Mouse (Mus musculus) left cerebral cortex, postnatal 36 days (tissue): ENCODE results near the gene Dlgap3. TPM values are rescaled to one million over a fixed set of nuclear protein-coding genes. Genes with fewer than 3 reads are reported as not detected.
A peak's percentile ranks its signal among the peaks of the same experiment; 100 is the strongest.

Experiments
- DNase-seq, 2 experiments: peaks; one replicate each; pipeline ENCODE4 v3.0.0; 2021 to 2022; ENCODE audit warnings: low spot score in 2 of 2, mixed read lengths in 1 of 2
- intact Hi-C: fragments of 180-260 bp; cut with DNase I; formaldehyde crosslinking; loops from one replicate; pipeline ENCODE4 v1.15.1; 2025
- total RNA-seq, 2 experiments: library from RNA; stranded (reverse); gene quantifications; 2 replicates each; pipeline ENCODE4 v1.2.3; 2021

Dlgap3 gene
- total RNA-seq, 2 experiments from 2014 or later = 380 to 420 TPM

- DNase-seq = peak in 1 of 2 experiments; percentile 65
- intact Hi-C loops = loop anchor here (2.0 kb wide), 1 partner anchor 64 kb away; no protein-coding TSS in a partner anchor
These were observed 3.6 kb downstream of the Dlgap3 start for GRCm38 (mm10) chr4:127172614-127173013.

DNA sequence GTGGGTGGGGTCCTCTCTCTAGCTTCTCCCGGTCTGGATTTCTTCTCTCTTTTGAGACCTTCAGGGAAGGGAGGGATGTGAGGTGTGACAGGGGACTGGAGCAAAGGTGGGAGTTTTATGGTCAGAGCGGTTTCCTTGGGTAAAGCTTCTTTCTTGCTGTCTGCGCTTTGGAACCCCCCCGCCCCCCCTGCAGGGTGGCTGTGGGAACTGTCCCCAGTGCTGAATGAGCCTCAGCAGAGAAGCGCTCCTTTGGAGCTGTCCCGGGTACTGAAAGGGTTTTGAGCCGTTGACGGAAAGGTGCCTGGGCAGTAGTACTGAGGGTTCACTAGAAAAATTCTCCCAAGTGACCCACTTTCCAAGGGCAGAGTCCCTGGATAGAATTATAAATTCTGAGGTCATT, 4.5 kb downstream of the Dlgap3 start:
- DNase-seq = no peak
- intact Hi-C loops = loop anchor here (2.0 kb wide), 1 partner anchor 63 kb away; no protein-coding TSS in a partner anchor

DNA sequence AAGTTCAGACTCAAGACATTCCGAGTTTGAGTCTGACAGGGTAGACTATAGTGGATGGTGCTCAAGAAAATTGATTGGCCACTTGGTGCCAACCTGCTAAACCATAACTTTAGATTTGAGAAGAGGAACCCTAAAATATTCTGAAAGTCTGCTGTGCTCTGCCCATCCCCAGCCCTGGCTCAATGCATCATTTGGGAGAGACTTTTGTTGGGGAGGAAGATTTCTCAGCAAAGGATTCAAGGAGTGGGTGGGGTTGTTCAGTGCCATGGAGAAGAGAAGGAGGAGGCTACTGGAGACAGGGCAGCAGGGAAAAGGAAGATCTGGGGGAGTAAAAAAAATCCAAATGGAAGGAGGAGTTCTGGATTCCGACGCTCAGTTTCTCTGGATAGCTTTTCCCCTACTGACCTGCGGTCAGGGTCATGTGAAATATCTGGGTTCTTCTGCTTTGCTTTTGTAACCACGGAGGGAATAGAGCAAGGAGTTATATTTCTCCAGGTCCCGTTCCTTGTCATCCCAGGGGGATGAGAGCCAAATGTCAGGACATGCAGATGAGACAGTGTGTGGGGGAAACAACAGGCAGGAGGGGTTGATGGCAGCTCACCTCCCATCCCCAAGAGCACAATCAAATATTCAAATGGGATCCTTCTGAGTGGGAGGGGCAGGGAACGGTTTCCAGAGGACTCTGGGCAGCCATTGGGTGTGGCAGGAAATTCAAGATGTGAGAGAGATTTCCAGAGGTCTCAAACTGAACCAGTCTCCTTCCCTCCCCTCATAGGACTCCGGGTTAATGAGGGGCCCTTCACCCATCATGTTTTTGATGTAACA, 5.3 kb downstream of the Dlgap3 start:
- DNase-seq = no peak
- intact Hi-C loops = loop anchor here (2.0 kb wide), 1 partner anchor 23 kb away; no protein-coding TSS in a partner anchor

DNA sequence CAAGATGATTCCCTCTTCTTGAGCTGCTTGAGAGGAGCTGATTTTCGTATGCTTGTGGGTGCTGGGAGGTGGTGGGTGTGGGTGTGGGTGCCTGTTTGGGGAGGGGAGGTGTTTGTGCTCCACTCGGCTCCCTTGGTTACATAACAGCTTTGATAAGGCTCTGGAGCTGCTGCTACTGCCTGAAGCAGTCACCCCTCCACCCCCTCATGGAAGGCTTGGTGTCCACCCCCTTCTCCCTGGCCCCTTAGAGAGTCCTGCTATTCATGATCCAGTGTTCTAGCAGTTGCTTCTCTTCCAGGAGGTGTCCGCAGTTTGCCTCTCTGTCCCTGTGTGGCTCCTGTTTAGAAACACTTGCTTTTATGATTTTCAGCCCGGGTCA, 5.9 kb downstream of the Dlgap3 start:
- intact Hi-C loops = loop anchor here (2.0 to 5.0 kb wide), 2 partner anchors 22 to 37 kb away; no protein-coding TSS in a partner anchor
- peak; percentile 68 to 78 for DNase-seq

GRCm38 (mm10) chr4:127177961-127178360, 9.0 kb downstream of the Dlgap3 start:
- DNase-seq = no peak
- intact Hi-C loops = loop anchor here (5.0 kb wide), 1 partner anchor 34 kb away; no protein-coding TSS in a partner anchor

DNA sequence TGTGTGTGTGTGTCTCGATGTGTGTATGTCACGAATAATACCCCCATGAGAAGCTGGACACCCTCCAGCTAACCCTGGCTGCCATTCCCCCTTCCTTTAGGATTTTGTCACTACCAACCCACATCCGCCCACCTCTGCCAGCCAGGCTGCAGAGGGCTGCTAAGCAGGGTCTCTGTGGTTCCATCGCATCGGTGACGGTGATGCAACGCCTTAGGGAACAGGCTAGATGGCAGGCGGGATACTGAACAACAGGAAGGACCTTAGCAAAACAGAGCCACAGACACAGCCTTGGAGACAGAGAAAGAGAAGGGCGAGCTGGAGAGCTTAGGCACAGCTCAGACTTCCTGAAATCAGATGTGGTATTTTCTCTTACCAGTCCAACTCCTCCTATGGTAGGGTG, 9.7 kb downstream of the Dlgap3 start:
- intact Hi-C loops = loop anchor here (5.0 kb wide), 1 partner anchor 34 kb away; no protein-coding TSS in a partner anchor
- no peak for DNase-seq

- DNase-seq = peak in 1 of 2 experiments; percentile 81
- intact Hi-C loops = loop anchor here (5.0 kb wide), 1 partner anchor 33 kb away; no protein-coding TSS in a partner anchor
These were observed 10.8 kb downstream of the Dlgap3 start for GRCm38 (mm10) chr4:127179469-127180449.

DNA sequence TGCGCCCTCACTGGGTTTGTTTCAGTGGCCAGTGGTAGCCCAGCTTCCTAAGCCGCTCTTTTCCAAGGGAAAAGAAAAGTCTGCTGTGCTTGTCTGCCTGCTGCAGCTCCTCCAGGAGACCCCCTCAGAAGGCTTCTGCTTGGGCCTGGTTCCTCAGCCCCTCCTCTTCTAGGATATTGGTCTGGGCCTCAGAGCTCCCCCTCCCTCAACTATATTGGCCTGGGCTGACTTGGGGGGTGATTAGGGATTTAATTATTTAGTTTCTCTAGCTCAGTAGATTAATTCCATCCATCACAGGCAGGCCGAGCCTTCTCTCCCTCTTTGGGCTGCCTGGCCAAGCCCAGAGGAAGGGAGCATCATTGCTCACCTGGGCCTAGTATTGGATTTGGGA, 11.4 kb downstream of the Dlgap3 start:
- DNase-seq = no peak
- intact Hi-C loops = no loop called here

- intact Hi-C loops = no loop called here
- DNase-seq = no peak
These were observed 12.0 kb downstream of the Dlgap3 start for GRCm38 (mm10) chr4:127181010-127181409.

GRCm38 (mm10) chr4:127183867-127184266, 14.9 kb downstream of the Dlgap3 start:
- peak in 1 of 2 experiments; percentile 4 for DNase-seq
- intact Hi-C loops = no loop called here

GRCm38 (mm10) chr4:127190921-127191320, 21.9 kb downstream of the Dlgap3 start:
- DNase-seq = no peak
- intact Hi-C loops = no loop called here

GRCm38 (mm10) chr4:127192704-127193103, 23.7 kb downstream of the Dlgap3 start:
- intact Hi-C loops = no loop called here
- no peak for DNase-seq

GRCm38 (mm10) chr4:127193378-127194155, 24.6 kb downstream of the Dlgap3 start:
- no peak for DNase-seq

DNA sequence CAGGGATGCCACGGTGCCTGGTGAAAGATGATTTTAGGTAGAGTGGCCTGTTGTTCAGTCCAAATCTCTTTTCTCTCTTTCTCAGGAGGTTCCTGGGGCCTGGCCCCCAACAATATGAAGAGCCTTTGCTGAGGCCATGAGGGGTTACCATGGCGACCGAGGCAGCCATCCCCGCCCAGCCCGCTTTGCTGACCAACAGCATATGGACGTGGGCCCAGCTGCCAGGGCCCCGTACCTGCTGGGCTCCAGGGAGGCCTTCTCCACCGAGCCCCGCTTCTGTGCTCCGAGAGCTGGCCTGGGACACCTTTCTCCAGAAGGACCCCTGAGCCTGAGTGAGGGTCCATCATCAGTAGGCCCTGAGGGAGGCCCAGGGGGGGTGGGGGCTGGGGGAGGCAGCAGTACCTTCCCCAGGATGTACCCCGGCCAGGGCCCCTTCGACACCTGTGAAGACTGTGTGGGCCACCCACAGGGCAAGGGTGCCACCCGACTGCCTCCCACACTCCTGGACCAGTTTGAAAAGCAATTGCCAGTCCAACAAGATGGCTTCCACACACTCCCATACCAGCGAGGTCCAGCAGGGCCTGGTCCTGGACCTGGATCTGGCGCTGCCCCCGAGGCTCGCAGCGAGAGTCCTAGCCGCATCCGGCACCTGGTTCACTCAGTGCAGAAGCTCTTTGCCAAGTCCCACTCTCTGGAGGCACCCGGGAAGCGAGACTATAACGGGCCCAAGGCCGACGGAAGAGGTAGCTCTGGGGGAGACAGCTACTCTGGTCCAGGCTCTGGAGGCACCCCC, 25.7 kb downstream of the Dlgap3 start:
- intact Hi-C loops = no loop called here
- no peak for DNase-seq

More at GRCm38 (mm10) chr4:127193378-127194155, 24.6 kb downstream of the Dlgap3 start:
- intact Hi-C loops = no loop called here

DNA sequence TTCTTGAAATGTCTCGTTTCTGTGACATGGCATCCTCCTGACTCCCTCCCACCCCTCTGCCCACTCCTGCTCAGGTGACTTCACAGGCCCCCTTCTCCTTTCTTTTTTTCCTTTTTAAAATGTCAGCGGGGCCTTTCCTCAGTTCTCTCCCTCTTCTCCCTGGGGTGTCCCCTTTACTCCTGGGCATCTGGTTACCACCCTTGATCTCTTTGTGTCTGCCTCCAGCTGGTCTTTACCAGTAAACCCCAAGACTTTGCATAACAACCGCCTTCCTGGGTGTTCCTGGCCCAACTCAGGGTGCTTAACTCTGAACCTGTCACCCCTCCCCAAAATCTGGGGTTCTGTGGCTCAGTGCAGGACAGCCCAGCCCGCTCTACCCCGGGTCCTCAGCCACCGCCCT, 29.6 kb downstream of the Dlgap3 start:
- no peak for DNase-seq
- intact Hi-C loops = no loop called here

- intact Hi-C loops = no loop called here
- DNase-seq = no peak
These were observed 30.4 kb downstream of the Dlgap3 start for GRCm38 (mm10) chr4:127199406-127199805.

GRCm38 (mm10) chr4:127200164-127200722, 31.2 kb downstream of the Dlgap3 start:
- intact Hi-C loops = no loop called here
- no peak for DNase-seq
